Mouse (Mus musculus): ENCODE measurements around the gene Znhit2. TPM values are rescaled to one million over a fixed set of nuclear protein-coding genes. Genes with fewer than 3 reads are reported as not detected.
A peak's percentile ranks its signal among the peaks of the same experiment; 100 is the strongest.

Znhit2 gene
- total and polyA plus RNA-seq, 3 experiments: 27.0 to 37.3 TPM; not detected in 1

DNA sequence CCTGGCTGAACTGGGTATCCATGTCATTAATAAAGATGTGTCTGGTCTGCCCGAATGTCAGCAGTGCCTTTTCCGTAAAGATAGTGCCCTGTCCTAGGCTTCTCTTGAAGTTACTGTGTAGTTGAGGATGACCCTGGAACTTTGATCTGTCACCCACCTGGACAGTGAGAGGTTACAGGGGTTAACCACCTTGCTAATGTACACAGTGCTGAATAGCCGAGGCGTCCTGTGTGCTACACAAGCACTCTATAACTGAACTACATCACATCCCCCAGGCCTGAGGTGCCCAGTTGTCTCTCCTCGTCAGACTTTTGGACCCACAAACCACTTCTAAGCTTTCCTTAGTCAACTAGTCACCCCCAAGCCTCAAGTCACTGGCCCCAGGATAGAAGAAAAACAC, 1.4 kb downstream of the Znhit2 start:
- TF ChIP-seq POLR2AphosphoS2 (IDR thresholded peaks at IDR 0.05; ENCODE audit: low read length) (no peak), MEF2A (IDR thresholded peaks at IDR 0.05; ENCODE audit: extremely low read depth, insufficient replicate concordance, low read depth, low read length, poor library complexity, severe bottlenecking) (no peak), GATA1 (IDR thresholded peaks at IDR 0.05; ENCODE audit: low read depth, low read length) (no peak), SMC3 (IDR thresholded peaks at IDR 0.05; ENCODE audit: low read depth, low read length) (no peak)
- H3K4me3 ChIP-seq (ENCODE audit: control insufficient read depth in 1 of 2, insufficient read depth in 1 of 2, low read depth in 2 of 2, low read length in 2 of 2): peak overlapping the region; percentile 73 to 83
- H3K36me3 ChIP-seq (ENCODE audit: control insufficient read depth in 1 of 2, insufficient read depth in 2 of 2, low read length in 2 of 2): peaks cover 3 to 12% of the 10 kb centered on the region in 2 experiments; a peak in 3 of 4 replicates
- peaks cover 32% of the 10 kb centered on the region for H3K79me2 ChIP-seq (ENCODE audit: control insufficient read depth, insufficient read depth, low read length, poor library complexity)
- no peak overlapping the region for H3K27ac ChIP-seq (ENCODE audit: control insufficient read depth, low read depth, low read length)
- H3K4me1 ChIP-seq (ENCODE audit: control insufficient read depth in 1 of 2, insufficient read depth in 2 of 2, low read length in 2 of 2): peaks cover 0 to 15% of the 10 kb centered on the region in 2 experiments; a peak in 2 of 4 replicates
- DNase-seq (ENCODE audit: low read depth, low spot score): peak; percentile 20
- H3K9ac ChIP-seq (ENCODE audit: control insufficient read depth, low read depth, low read length, poor library complexity, severe bottlenecking): peak overlapping the region; percentile 93
- H3K27me3 ChIP-seq (ENCODE audit: control insufficient read depth in 1 of 2, insufficient read depth in 2 of 2, low read length in 2 of 2): no peaks in the 10 kb centered on the region
- H3K9me3 ChIP-seq (replicated peaks; ENCODE audit: insufficient read depth, low read length): no peaks in the 10 kb centered on the region

- Histone ChIP-seq H3K79me2 (ENCODE audit: control insufficient read depth, insufficient read depth, low read length, poor library complexity) (peaks cover 27% of the 10 kb centered on the region), H3K4me3 (ENCODE audit: control insufficient read depth in 1 of 2, insufficient read depth in 1 of 2, low read depth in 2 of 2, low read length in 2 of 2) (no peak overlapping the region), H3K27me3 (ENCODE audit: control insufficient read depth in 1 of 2, insufficient read depth in 2 of 2, low read length in 2 of 2) (no peaks in the 10 kb centered on the region), H3K27ac (ENCODE audit: control insufficient read depth, low read depth, low read length) (no peak overlapping the region), H3K4me1 (ENCODE audit: control insufficient read depth in 1 of 2, insufficient read depth in 2 of 2, low read length in 2 of 2) (peaks cover 0 to 17% of the 10 kb centered on the region in 2 experiments; a peak in 3 of 4 replicates), H3K9me3 (replicated peaks; ENCODE audit: insufficient read depth, low read length) (no peaks in the 10 kb centered on the region), H3K9ac (ENCODE audit: control insufficient read depth, low read depth, low read length, poor library complexity, severe bottlenecking) (no peak overlapping the region), H3K36me3 (ENCODE audit: control insufficient read depth in 1 of 2, insufficient read depth in 2 of 2, low read length in 2 of 2) (peaks cover 3 to 12% of the 10 kb centered on the region in 2 experiments; a peak in 3 of 4 replicates)
- no peak for TF ChIP-seq MYC (IDR thresholded peaks at IDR 0.05; ENCODE audit: low read depth, low read length)
- TF ChIP-seq KAT2A (conservative IDR thresholded peaks at IDR 0.05; ENCODE audit: low read depth, low read length): no peak
- no peak for TF ChIP-seq POLR2AphosphoS5 (IDR thresholded peaks at IDR 0.05; ENCODE audit: borderline replicate concordance, low read depth, low read length)
- no peak for TF ChIP-seq ELF1 (IDR thresholded peaks at IDR 0.05; ENCODE audit: low read depth, low read length)
- no peak; a peak in 1 of 4 replicates for TF ChIP-seq POLR2A (IDR thresholded peaks at IDR 0.05; ENCODE audit: control insufficient read depth in 1 of 2, insufficient read depth in 1 of 2, low read depth in 1 of 2, low read length in 2 of 2, poor library complexity in 1 of 2)
- no peak for TF ChIP-seq MXI1 (IDR thresholded peaks at IDR 0.05; ENCODE audit: low read depth, low read length)
- no peak for TF ChIP-seq MEF2A (IDR thresholded peaks at IDR 0.05; ENCODE audit: extremely low read depth, insufficient replicate concordance, low read depth, low read length, poor library complexity, severe bottlenecking)
- TF ChIP-seq NRF1 (IDR thresholded peaks at IDR 0.05; ENCODE audit: insufficient read depth, low read depth, low read length, poor library complexity, severe bottlenecking): no peak
- DNase-seq (ENCODE audit: low read depth, low spot score): no peak
Observed at GRCm38 (mm10) chr19:6063081-6063480, 2.1 kb downstream of the Znhit2 start.

- Histone ChIP-seq H3K27ac (ENCODE audit: control insufficient read depth, low read depth, low read length) (no peak overlapping the region), H3K4me1 (ENCODE audit: control insufficient read depth in 1 of 2, insufficient read depth in 2 of 2, low read length in 2 of 2) (peaks cover 0 to 13% of the 10 kb centered on the region in 2 experiments; a peak in 3 of 4 replicates), H3K27me3 (ENCODE audit: control insufficient read depth in 1 of 2, insufficient read depth in 2 of 2, low read length in 2 of 2) (no peaks in the 10 kb centered on the region), H3K4me3 (ENCODE audit: control insufficient read depth in 1 of 2, insufficient read depth in 1 of 2, low read depth in 2 of 2, low read length in 2 of 2) (peak overlapping the region; percentile 40 to 49; a peak in 3 of 4 replicates), H3K9ac (ENCODE audit: control insufficient read depth, low read depth, low read length, poor library complexity, severe bottlenecking) (peak overlapping the region; percentile 75), H3K36me3 (ENCODE audit: control insufficient read depth in 1 of 2, insufficient read depth in 2 of 2, low read length in 2 of 2) (peaks cover 0 to 6% of the 10 kb centered on the region in 2 experiments; a peak in 1 of 4 replicates), H3K79me2 (ENCODE audit: control insufficient read depth, insufficient read depth, low read length, poor library complexity) (peaks cover 12% of the 10 kb centered on the region), H3K9me3 (replicated peaks; ENCODE audit: insufficient read depth, low read length) (no peaks in the 10 kb centered on the region)
- no peak for TF ChIP-seq MYC (IDR thresholded peaks at IDR 0.05; ENCODE audit: low read depth, low read length)
- TF ChIP-seq RAD21 (IDR thresholded peaks at IDR 0.05; ENCODE audit: low read depth, low read length): no peak
- 0 out of 2 replicates have a peak, but pooled peaks have one; percentile 18 for TF ChIP-seq ELF1 (IDR thresholded peaks at IDR 0.05; ENCODE audit: low read depth, low read length)
- no peak for TF ChIP-seq USF2 (IDR thresholded peaks at IDR 0.05; ENCODE audit: borderline replicate concordance in 1 of 2, insufficient read depth in 1 of 2, low read depth in 1 of 2, low read length in 2 of 2)
- 0 out of 2 replicates have a peak, but pooled peaks have one; percentile 9 for TF ChIP-seq BHLHE40 (IDR thresholded peaks at IDR 0.05; ENCODE audit: borderline replicate concordance, low read depth, low read length)
- TF ChIP-seq GABPA (IDR thresholded peaks at IDR 0.05; ENCODE audit: low read depth, low read length): no peak
- no peak for TF ChIP-seq POLR2A (IDR thresholded peaks at IDR 0.05; ENCODE audit: control insufficient read depth in 1 of 2, insufficient read depth in 1 of 2, low read depth in 1 of 2, low read length in 2 of 2, poor library complexity in 1 of 2)
- no peak for DNase-seq (ENCODE audit: low read depth, low spot score)
Observed at GRCm38 (mm10) chr19:6066571-6066970, 5.6 kb downstream of the Znhit2 start.

All from MEL (cell line).